Mouse (Mus musculus) thymus, postnatal 10 days (tissue): ENCODE results near the gene Ube2t.

Experiments
- DNase-seq, 2 experiments: peaks; one replicate each; pipeline ENCODE4 v3.0.0; 2021; ENCODE audit warnings: low spot score in 2 of 2

Gene Ube2t

GRCm38 (mm10) chr1:134962053-134962803 is at the start of gene Ube2t:
Gene Ube2t (plus strand): TSS chr1:134962565.
- DNase-seq = peak; percentile 96 to 97

- DNase-seq = no peak
Measured at GRCm38 (mm10) chr1:134913535-134913934, 48.8 kb upstream of the Ube2t start.

GRCm38 (mm10) chr1:134915421-134915820 is 46.9 kb upstream of the Ube2t start:
- no peak for DNase-seq

GRCm38 (mm10) chr1:134919010-134919409 is 43.4 kb upstream of the Ube2t start:
- no peak for DNase-seq

GRCm38 (mm10) chr1:134932431-134932830 is 29.9 kb upstream of the Ube2t start:
- DNase-seq = no peak

GRCm38 (mm10) chr1:134936335-134936734 is 26.0 kb upstream of the Ube2t start:
- DNase-seq = no peak

GRCm38 (mm10) chr1:134938233-134938632 is 24.1 kb upstream of the Ube2t start:
- DNase-seq = no peak

- no peak for DNase-seq
Measured at GRCm38 (mm10) chr1:134940863-134941262, 21.5 kb upstream of the Ube2t start.

- no peak for DNase-seq
Measured at GRCm38 (mm10) chr1:134942898-134943297, 19.5 kb upstream of the Ube2t start.

- DNase-seq = no peak
Measured at GRCm38 (mm10) chr1:134947590-134947989, 14.8 kb upstream of the Ube2t start.

GRCm38 (mm10) chr1:134949946-134950345 is 12.4 kb upstream of the Ube2t start:
- no peak for DNase-seq

GRCm38 (mm10) chr1:134955050-134955636 is 7.2 kb upstream of the Ube2t start:
- no peak for DNase-seq

GRCm38 (mm10) chr1:134955637-134956176 is 6.7 kb upstream of the Ube2t start, which contains the start of gene Ppp1r12b:
Gene Ppp1r12b (minus strand): TSS chr1:134955942.
- DNase-seq = peak; percentile 89 to 90

- no peak for DNase-seq
Measured at GRCm38 (mm10) chr1:134960634-134961033, 1.7 kb upstream of the Ube2t start.

GRCm38 (mm10) chr1:134962821-134963220 is 456 bp downstream of the Ube2t start:
- DNase-seq = peak; percentile 17 to 42

- no peak for DNase-seq
Measured at GRCm38 (mm10) chr1:134965430-134965829, 3.1 kb downstream of the Ube2t start.

- DNase-seq = no peak
Measured at GRCm38 (mm10) chr1:134972920-134973319, 10.6 kb downstream of the Ube2t start.

GRCm38 (mm10) chr1:134987173-134987961 is 25.0 kb downstream of the Ube2t start:
- no peak for DNase-seq

GRCm38 (mm10) chr1:134987962-134988341 is 25.6 kb downstream of the Ube2t start:
- no peak for DNase-seq

GRCm38 (mm10) chr1:134989372-134989771 is 27.0 kb downstream of the Ube2t start:
- DNase-seq = peak; percentile 54 to 82

- DNase-seq = peak in 1 of 2 experiments; percentile 13
Measured at GRCm38 (mm10) chr1:134992046-134992645, 29.8 kb downstream of the Ube2t start.

- no peak for DNase-seq
Measured at GRCm38 (mm10) chr1:134994739-134995138, 32.4 kb downstream of the Ube2t start.
